Mouse (Mus musculus) urinary bladder, postnatal 36 days (tissue): ENCODE data around the gene Bpifb9b.
"Not testable (repeated sequence)": the region's sequence is repeated elsewhere in the genome, so short reads cannot be mapped to it uniquely, and the experiment has no call there.

ENCODE experiments used
- DNase-seq, 2 experiments: peaks; one replicate each; pipeline ENCODE4 v3.0.0; 2022; ENCODE audit warnings: low spot score in 2 of 2, mixed read lengths in 1 of 2

Gene Bpifb9b

GRCm38 (mm10) chr2:154306927-154307326, at the start of gene Bpifb9b:
Gene Bpifb9b (plus strand): TSS chr2:154307227.
- not testable (repeated sequence) for DNase-seq

- not testable (repeated sequence) for DNase-seq
These were observed 49.5 kb upstream of the Bpifb9b start, which contains the start of gene Bpifb9a for GRCm38 (mm10) chr2:154257554-154257953. Gene Bpifb9a (plus strand): TSS chr2:154257854.

GRCm38 (mm10) chr2:154264397-154264796, 42.6 kb upstream of the Bpifb9b start:
- DNase-seq, result not testable (repeated sequence)

GRCm38 (mm10) chr2:154291866-154292265, 15.2 kb upstream of the Bpifb9b start:
- DNase-seq, result not testable (repeated sequence)

- DNase-seq, result no peak
These were observed 14.2 kb upstream of the Bpifb9b start for GRCm38 (mm10) chr2:154292833-154293232.

- DNase-seq, result not testable (repeated sequence)
These were observed 12.3 kb upstream of the Bpifb9b start for GRCm38 (mm10) chr2:154294746-154295145.

DNA sequence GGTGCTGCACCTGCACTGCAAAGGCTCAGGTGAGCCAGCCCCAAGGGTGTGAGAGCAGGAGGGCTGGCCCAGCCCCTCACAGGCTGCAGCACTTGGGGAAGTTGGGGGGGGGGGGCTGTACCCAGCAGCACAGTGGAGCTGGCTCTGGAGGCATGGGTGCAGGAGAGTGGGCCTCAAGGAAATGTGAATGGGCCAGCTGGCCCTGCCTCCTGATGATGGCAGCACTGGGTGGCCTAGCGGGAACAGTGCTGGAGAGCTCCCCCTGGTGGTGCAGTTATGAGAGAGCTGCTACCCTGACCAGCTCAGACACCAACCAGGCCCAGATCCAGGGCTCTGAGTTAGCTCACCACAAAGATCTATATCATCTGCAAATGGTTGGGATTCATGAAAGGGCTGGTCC, 6.5 kb upstream of the Bpifb9b start:
- peak; percentile 22 to 40 for DNase-seq

- DNase-seq, result no peak
These were observed 5.3 kb upstream of the Bpifb9b start for GRCm38 (mm10) chr2:154301763-154302162.

DNA sequence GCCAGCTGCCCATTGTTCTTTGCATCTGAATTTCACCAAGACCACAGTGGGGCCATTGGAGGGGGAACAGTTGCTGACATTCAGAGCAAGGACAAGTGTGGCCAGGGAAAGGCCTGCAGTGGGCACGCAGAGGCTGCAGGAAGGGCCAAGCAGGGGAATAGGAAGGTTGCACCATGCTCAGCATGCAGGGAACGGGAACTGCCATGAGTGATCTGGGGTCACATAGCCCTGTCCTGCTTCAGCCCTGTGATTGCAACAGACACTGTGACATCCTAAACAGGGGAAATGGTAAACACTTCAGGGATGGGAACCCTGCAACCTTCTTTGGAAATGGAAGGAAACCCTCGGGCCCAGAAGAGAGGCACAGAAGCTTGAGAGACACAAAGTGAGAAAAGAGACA, 2.4 kb upstream of the Bpifb9b start:
- DNase-seq, result not testable (repeated sequence)

DNA sequence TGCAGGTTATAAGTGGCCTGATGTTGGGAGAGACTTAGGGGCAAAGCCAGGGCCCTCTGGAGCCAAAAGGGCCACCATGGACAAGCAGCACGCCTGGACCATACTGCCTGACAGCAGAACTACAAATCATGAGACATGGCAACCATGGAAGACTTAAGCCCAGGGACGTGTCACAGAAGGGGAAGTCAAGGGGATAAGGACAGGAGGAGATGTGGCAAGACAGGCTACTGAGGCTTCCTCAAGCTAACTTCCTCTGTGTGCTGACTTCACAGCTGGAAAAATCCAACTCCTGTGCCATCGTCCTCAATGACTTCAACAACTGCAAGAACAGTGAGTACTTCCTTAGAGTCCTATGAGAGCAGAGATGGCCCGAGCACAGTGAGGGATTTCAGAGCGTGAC, 6.7 kb downstream of the Bpifb9b start:
- not testable (repeated sequence) for DNase-seq

GRCm38 (mm10) chr2:154326852-154327251, 19.8 kb downstream of the Bpifb9b start:
- no peak for DNase-seq

GRCm38 (mm10) chr2:154335572-154335971, 28.5 kb downstream of the Bpifb9b start:
- DNase-seq, result no peak

- DNase-seq, result no peak
These were observed 31.1 kb downstream of the Bpifb9b start for GRCm38 (mm10) chr2:154338161-154338560.

DNA sequence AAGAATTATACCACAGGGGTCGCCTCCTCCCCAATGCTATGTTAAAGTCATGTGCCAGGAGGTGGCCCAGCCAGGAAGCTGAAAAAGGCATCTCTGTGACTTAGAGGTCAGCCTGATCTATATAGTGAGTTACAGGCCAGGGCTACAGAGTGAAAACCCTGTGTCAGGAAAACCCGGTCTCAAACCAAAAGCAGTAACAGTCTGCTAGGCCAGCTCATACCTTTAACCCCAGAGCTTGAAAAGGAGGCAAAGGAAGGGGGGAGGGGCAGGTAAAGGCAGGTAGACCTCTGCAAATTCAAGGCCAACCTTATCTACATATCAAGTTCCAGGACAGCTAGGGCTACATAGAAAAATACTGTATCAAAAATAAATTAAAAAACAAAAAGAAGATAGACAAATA, 32.3 kb downstream of the Bpifb9b start:
- no peak for DNase-seq

GRCm38 (mm10) chr2:154348152-154348551, 41.1 kb downstream of the Bpifb9b start:
- DNase-seq, result no peak

DNA sequence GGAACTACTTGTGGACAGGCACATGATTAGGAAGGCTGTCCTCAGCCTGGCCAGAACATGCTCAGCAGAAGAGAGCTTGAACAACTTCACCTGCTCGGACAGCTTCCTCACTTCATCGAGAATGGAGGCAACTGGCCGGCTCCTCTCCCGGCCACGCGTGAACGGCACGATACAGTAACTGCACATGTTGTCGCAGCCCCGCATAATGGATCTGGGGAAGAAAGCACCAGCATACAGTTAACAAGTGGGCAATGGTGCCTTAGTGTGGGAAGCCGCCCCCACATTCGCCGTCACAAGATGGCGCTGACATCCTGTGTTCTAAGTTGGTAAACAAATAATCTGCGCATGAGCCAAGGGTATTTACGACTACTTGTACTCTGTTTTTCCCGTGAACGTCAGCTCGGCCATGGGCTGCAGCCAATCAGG, 47.0 kb downstream of the Bpifb9b start:
- DNase-seq, result not testable (repeated sequence)

DNA sequence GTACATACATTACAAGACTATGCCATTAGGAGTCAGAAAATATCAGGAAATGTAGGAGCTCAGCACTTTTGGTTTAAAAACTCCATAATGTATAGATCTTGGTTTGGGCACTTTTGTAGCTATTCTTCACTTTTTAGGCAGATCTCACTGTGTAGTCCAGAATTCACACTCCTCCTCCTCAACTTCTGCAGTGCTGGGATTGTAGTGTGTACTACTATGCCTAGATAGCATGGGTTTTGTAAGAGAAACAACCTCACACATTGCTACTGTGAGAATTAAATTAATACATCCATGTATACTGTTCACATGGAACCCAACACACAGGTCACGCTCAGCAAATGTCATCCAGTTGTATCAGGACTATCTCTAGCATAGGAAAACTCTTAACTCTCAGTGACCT, 60.5 kb downstream of the Bpifb9b start:
- DNase-seq, result no peak
